Comparison of ENCODE assay signal across 8 mouse cellular contexts in the genomic region with DNA sequence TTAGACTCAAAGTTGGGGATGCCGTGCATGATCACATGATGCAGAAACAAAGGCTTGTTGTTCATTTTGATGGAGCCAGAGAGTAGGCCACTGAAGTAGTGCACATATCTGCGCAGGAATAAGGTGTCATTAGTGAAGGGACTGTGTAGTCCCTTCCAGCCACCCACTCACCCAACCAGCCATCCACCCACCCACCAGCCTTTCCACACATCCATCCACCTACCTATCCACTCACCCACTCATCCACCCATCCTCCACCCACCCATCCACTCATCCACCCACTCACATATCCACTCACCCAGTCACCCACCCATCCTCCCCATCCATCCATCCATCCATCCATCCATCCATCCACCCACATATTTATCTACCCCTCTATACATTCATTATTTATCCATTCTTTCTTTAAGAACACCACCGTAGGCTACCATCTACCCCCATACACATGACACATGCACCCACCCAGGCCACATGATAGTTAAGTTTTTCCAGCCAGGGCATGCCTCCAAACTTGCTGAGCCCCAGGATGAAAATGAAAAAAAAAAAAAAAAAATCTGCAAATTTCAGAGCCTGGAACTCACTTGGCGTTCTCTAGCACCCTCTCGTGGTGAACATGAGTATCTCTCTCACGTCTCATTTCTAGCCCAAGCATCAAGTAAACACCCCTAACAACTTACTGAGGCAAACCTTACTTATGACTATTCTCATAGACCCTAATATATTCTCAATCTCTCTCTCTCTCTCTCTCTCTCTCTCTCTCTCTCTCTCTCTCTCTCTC.
DNase-seq lines count a peak whose midpoint lies in the region; ATAC-seq and TF ChIP-seq lines count a peak whose summit lies in the region.

No protein-coding gene starts in this region.

- peak; percentile 69 for DNase-seq in adrenal gland, postnatal 10 days
- no peak for DNase-seq in adrenal gland, adult 18-20 months (ENCODE audit: low spot score in 2 of 2)
- no peak for DNase-seq in lung, adult 2 months
- DNase-seq in lung, adult 18-20 months = no peak
- DNase-seq in cerebellum, adult 18-20 months = peak; percentile 37 to 51
- DNase-seq in heart, postnatal 0 days (ENCODE audit: low spot score) = peak; percentile 76
- peak; percentile 43 for DNase-seq in liver, postnatal 0 days
- DNase-seq in telencephalon, adult 2 months (ENCODE audit: low read depth, low spot score) = peak; percentile 52

- no peak for TF ChIP-seq POLR2A in lung, adult 2 months (IDR thresholded peaks at IDR 0.05; ENCODE audit: borderline replicate concordance, extremely low read depth, low read depth, low read length)

- H3K36me3 ChIP-seq in heart, postnatal 0 days (replicated peaks; ENCODE audit: control insufficient read depth, insufficient read depth, low read length) = peaks cover 85% of the 10 kb centered on the region
- peaks cover 72% of the 10 kb centered on the region for H3K36me3 ChIP-seq in liver, postnatal 0 days (replicated peaks; ENCODE audit: insufficient read depth, low read length)

- H3K4me1 ChIP-seq in lung, adult 2 months (ENCODE audit: control insufficient read depth, insufficient read depth, low read length) = peaks cover 21% of the 10 kb centered on the region
- peaks cover 2% of the 10 kb centered on the region; the same call in 1 of the 2 replicates for H3K4me1 ChIP-seq in heart, postnatal 0 days (ENCODE audit: control insufficient read depth, insufficient read depth)
- H3K4me1 ChIP-seq in liver, postnatal 0 days (ENCODE audit: insufficient read depth) = no peaks in the 10 kb centered on the region

- H3K9ac ChIP-seq in heart, postnatal 0 days (replicated peaks; ENCODE audit: low read depth, low read length) = no peak overlapping the region
- H3K9ac ChIP-seq in liver, postnatal 0 days (replicated peaks) = no peak overlapping the region

- peak; percentile 47 for TF ChIP-seq CTCF in lung, adult 2 months (IDR thresholded peaks at IDR 0.05; ENCODE audit: insufficient read depth, low read length)
- TF ChIP-seq CTCF in heart, postnatal 0 days (IDR thresholded peaks at IDR 0.05; ENCODE audit: low read depth) = peak; percentile 76
- TF ChIP-seq CTCF in liver, postnatal 0 days (IDR thresholded peaks at IDR 0.05; ENCODE audit: low read depth) = peak; percentile 84

- no peak overlapping the region for H3K27ac ChIP-seq in heart, postnatal 0 days (ENCODE audit: low read depth)
- no peak overlapping the region for H3K27ac ChIP-seq in liver, postnatal 0 days (ENCODE audit: low read depth)

- no peak for TF ChIP-seq EP300 in heart, postnatal 0 days (IDR thresholded peaks at IDR 0.05; ENCODE audit: low read depth)
- TF ChIP-seq EP300 in liver, postnatal 0 days (IDR thresholded peaks at IDR 0.05; ENCODE audit: low read depth) = no peak

- H3K4me3 ChIP-seq in lung, adult 2 months (replicated peaks; ENCODE audit: extremely low read depth, low read depth, low read length) = no peak overlapping the region
- no peak overlapping the region for H3K4me3 ChIP-seq in heart, postnatal 0 days (ENCODE audit: low read depth, low read length)
- no peak overlapping the region for H3K4me3 ChIP-seq in liver, postnatal 0 days (ENCODE audit: low read depth, low read length)

- H3K9me3 ChIP-seq in heart, postnatal 0 days (replicated peaks; ENCODE audit: control insufficient read depth, low read length) = no peaks in the 10 kb centered on the region
- no peaks in the 10 kb centered on the region for H3K9me3 ChIP-seq in liver, postnatal 0 days (ENCODE audit: low read length)

- 44% methylated on average over 6 of the region's 6 CpGs for WGBS in lung, adult 2 months
- 47% methylated on average over 6 of the region's 6 CpGs for WGBS in heart, postnatal 0 days
- WGBS in liver, postnatal 0 days (ENCODE audit: insufficient replicate concordance) = 49% methylated on average over 6 of the region's 6 CpGs

- H3K27me3 ChIP-seq in heart, postnatal 0 days (ENCODE audit: control insufficient read depth, insufficient read depth, low read length) = no peaks in the 10 kb centered on the region
- no peaks in the 10 kb centered on the region for H3K27me3 ChIP-seq in liver, postnatal 0 days (ENCODE audit: insufficient read depth, low read length)

- no peak overlapping the region for H3K4me2 ChIP-seq in heart, postnatal 0 days (ENCODE audit: low read depth, low read length)
- no peak overlapping the region for H3K4me2 ChIP-seq in liver, postnatal 0 days (ENCODE audit: low read depth, low read length)

- ATAC-seq in heart, postnatal 0 days (ENCODE audit: insufficient read depth, low read depth) = no peak
- peak; percentile 21; the same call in 1 of the 2 replicates for ATAC-seq in liver, postnatal 0 days

Comparison
In these comparisons a context has a peak if more than half of its experiments do, and no peak if none do; other contexts are left out.
1. DNase-seq: peak in adrenal gland, postnatal 10 days (single experiment), cerebellum, adult 18-20 months (2 of 2), heart, postnatal 0 days (single experiment), liver, postnatal 0 days (single experiment) and telencephalon, adult 2 months (single experiment); none in adrenal gland, adult 18-20 months (0 of 2), lung, adult 2 months (single experiment) and lung, adult 18-20 months (0 of 2).
2. Peak in every context shown above with its lines, with median percentiles within 50 percentile points of each other: CTCF ChIP-seq.